Mouse (Mus musculus) monocyte, adult 5-6 weeks (primary cell): ENCODE results near the gene Dis3l. TPM values are rescaled to one million over a fixed set of nuclear protein-coding genes. Genes with fewer than 3 reads are reported as not detected.
A peak's percentile ranks its signal among the peaks of the same experiment; 100 is the strongest.

ENCODE experiments used
- ATAC-seq: fragments of 153-309, 156-312 bp; replicated peaks from 2 replicates; pipeline ENCODE4 v1.8.0; 2017; ENCODE audit warnings: mild to moderate bottlenecking; ENCODE audit not compliant: low TSS enrichment, insufficient number of reproducible peaks, severe bottlenecking, poor library complexity, low FRiP score
- total RNA-seq: library from RNA; stranded (forward); fragments of 200-1000, 200-491, 200-594 nt; gene quantifications from 3 replicates; pipeline ENCODE4 v1.2.3, GENCODE M21; 2017

The Dis3l gene
- total RNA-seq: 13.9 to 17.6 TPM (median 15.1 TPM) in 3 replicates

DNA sequence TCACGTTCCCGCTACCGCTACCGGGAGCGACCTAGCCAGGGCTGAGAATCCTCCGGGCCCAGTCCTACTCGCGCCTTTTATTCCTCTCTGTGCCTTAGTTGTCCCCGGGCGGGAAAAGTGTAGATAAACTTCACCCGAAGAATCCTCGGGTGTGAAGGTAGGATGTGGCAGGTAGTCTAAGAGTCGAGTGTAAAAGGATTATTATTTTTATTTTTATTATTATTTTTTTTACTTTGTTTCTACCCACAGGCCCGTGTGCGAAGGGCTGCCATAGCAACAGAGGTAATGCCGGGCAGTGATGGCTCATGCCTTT, at the start of gene Dis3l:
Gene Dis3l (minus strand): TSS at position 35 of the 313 bp plus-strand sequence.
- ATAC-seq: 0 out of 2 replicates have a peak, but pooled peaks have one; percentile 44

DNA sequence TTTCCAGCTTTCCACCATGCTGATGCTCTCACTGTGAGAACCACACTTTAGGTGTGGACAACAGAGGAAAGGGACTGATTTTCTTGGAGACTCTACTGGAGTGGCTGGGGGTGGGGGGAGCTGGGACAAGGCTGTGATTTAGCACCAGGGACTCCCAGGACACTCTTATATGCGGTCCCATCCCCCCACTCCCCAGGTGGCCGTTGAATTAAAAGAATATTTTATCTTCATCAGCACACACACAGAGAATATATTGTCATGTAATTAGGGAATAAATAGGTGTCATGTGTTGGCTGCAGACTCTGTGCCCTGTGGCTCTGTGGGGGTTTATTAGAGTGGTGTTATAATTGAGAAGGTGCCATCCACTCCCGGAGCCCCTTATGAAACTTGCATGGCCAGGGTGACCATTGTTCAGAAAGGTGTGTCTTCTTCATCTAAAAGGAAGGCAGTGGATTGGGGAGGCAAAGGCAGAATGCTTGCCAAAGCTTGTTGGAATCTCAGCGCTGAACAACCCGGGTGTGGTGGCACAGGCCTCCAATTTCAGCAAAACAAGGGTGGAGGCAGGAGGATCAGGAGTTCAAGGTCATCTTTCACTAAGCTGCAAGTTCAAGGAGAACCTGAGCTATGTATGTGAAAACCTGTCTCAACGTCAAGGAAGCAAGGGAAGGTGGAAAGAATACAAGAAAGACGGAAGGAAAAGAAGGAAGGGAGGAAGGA, 48.6 kb upstream of the Dis3l start:
- no peak for ATAC-seq

DNA sequence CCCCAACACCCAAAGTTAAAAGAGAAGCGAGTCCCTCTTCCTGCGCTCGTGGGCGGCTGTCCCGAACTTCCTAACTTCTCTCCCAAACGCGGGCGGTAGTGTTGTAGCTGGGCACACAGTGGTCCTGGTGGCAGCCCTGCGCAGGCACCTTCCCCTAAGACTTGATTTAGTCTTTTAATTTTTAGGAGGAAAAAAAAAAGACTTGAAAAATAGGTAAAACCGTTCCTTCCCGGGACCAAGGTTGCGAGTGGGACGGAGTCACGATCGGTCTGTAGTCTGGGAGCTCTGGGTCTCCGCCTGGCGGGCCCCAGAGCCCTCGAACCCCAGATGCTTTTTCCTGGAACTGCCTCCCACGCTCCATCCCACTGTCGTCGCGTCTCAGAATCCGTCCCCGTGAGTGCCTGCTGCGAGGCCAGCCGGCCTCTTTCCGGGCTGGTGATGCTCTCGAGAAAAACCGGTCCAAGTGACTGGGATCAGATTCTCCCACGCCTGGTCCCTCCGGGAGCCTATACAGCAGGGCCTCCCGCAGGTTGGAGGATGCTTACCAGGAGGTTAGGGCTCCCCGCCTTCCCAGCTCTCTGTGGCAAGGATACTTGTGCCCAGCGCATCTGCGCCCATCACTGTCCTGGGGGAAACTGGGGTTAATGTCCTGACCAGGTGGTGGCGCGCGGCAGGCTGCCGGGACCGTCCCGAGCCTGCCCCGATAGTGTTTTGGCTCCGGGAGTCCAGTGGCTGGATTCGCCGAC, 45.6 kb upstream of the Dis3l start:
- ATAC-seq: no peak

DNA sequence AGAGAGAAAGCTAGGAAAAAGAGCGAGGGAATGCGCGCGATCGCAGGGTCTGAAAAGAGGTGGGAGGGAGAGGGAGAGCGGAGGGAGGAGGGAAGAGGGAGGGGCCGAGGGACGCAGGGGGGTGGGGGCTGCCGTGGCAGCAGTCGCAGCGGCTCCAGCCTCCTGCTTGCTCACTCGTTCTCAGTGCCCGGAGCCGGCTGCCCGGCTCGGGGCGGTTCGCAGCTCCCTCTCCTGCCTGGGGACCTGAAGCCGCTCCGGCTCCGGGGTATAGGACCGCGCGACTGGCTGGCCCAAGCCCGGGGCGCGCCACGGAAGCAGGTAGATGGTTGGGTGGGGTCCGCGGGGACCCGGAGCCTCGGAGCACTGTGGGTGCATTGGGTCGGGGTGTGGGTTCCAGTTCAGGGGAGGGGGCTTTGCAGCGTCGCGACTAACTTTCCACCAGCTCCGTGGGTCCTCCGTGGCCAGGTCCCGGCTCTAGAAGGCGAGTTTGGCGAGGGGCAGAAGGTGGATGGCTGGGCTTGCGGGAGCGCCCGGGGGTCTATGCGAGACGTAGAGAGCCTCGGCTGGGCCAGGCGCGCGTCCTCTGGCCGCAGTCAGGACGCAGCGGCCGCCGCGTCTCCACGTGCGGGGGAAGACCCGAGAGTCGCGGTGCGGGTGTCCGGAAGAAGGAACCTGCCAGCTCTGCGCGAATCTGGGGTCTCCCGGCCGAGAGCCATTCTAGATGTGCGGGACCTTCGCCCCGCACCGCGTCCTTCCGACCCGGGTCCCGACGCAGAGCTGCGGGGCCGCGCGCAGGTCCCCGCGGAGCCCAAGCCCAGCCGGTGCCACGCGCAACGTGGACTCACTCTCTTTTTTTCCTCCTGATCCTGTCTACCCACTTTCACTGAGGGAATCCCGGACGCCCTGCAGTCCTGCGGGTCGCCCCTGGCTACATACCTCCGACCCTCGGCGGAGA, 44.7 kb upstream of the Dis3l start, which contains the start of gene Megf11:
Gene Megf11 (plus strand): TSS at position 116 of the 955 bp plus-strand sequence.
- no peak for ATAC-seq

DNA sequence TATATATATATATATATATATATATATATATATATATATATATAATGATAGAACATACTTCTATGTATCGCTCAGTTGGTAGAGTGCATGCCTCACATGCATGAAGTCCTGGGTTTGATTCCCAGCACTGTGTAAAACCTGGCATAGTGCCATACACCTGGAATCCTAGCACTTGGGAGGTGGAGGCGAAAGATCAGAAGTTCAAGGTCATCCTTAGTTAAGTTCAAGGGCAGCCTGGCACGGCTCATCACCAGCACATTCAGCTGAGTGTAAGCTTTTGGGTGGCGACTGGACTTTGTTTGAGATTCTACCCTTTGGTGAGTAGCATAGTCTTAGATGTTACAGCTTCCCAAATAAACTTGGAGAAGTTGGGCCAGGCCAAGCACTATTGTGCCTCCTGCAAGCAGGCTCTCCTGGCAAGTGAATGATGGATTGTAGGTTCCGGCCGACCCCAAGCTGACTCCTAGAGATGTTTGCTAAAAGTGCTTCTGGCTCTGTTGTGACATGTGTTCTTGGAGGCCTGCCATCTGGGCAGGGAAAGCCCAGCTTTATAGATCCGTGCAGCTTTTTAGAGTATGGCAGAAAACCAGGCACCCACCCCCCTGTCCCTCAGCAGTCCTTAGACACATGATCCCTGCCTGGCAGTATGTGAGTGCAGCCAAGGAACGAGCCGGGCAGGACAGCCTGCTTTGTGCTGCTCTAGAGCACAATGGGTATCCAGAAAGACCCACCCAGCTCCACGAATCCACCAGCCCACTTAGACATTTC, 42.1 kb upstream of the Dis3l start:
- no peak for ATAC-seq

DNA sequence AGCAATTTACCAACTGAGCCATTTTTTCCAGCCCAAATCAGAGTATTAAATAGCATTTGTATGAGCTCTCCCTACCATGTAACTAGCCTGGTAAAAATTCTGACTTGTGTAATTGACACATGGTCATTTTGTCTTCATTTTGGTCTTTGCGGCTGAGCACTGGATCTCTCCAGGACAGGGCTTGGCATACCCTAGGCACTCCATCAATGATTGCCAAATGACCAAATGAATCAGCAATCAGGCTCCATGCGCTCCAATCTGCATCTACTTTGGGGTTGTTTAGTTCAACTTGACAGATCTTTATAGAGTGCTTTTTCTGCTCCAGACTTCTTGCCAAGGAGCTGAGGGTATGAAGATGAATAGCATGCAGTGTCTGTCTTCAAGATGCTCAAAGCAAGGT, 35.3 kb upstream of the Dis3l start:
- no peak for ATAC-seq

DNA sequence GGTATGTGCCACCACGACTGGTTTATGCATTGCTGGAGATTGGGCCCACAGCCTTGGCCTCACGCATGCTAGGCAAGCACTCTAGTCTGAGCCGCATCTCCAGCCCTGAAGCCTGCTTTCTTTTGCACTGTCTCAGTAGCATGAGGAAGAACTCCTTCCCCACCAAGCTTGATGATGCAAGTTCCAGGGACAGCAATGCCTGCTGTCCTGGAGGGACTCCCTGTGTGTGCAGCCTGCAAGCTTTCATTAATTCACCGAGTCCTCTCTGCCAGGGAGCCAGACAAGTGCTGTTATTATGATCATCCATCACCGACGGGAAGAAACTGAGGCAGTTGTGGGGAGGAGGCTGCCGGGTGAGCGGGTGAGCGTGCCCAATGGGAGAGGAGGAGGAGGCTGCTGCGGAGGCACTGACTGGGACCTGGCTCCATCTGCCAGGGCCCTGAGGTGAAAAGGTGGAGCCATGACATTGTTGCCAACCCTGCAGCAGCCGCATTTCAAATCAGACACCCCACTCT, 30.3 kb upstream of the Dis3l start:
- ATAC-seq: no peak

DNA sequence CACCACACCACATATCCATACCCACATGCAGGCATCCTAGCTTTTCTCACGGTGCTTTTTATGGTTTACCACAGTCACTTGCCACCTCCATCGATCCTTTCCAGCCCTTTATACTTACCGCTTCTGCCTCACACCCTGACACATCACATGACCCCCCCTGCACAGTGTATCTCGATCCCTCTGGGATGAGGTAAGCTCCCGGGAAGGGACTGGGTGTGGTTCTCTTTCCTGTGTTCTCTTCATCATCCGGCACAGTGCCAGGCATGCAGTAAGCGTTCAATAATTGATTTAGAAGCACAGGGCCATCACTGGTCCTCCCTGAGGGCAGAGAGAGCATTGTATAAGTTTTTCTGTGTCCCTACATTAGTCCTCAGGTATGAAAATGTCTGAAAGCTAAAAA, 28.8 kb upstream of the Dis3l start:
- ATAC-seq: no peak

DNA sequence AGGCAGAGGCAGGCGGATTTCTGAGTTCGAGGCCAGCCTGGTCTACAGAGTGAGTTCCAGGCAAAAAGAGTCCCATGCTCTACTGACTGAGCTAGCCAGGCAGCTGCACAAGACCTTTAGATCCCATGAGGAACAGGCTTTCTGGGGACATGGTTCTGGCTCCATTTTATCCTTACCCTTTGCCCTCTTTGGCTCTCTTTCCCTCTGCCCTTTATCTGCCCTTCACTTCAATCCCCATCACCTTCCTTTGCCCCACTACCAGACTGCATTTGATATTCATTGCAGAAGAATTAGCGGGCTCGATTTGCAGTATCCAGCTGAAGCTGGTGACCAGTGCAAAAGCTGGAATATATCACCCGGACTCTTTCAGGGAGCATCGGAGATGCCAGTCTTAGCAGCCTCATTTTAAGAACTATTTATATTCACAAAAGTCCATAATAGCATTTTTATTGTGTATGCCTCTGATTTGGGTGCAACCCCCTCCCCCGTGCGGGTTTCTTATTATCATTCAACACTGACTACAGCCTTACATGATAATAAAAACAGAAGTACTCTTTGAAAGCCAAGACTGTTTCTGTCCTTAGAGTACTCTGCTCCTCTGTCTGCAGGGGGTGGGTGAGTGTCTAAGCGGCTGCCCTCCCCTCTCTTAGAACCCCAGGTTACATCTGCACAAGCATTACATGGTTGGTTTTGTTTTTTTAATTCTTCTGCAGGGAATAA, 20.3 kb upstream of the Dis3l start:
- no peak for ATAC-seq

DNA sequence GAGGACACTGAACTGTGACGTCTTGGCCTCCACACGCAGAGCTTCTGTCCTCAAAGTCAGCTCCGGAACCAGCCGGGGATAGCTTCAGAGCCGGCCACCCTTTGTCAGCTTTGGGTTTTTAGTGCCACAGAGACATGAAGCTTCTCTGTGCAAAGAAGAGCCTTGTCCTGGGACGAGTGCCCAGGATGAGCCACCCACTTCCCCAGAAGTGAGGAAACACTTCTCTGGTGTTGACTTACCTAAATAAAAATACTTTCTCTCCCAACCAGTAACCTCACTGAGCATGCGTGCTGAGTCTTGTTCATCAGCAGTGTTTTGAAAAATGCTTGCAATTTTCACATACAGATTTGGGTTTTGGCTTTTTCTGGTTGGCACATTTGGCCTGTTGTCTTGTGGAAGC, 14.5 kb upstream of the Dis3l start:
- no peak for ATAC-seq

DNA sequence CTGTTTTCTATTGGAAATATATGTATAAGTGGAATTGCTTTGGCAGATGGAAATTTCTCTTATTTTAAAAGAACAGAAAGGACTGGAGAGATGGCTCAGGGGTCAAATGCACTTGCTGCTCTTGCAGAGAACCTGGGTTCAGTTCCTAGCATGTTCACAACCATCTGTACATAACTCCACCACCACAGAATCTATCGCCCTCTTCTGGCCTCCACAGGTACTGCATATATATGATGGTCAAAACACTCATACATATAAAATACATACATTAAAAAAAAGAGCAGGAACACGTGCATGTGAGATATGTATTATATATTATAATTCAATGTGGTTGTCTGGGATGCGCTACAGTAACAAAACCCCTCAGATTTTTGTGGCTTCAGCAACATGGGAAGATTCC, 10.1 kb upstream of the Dis3l start:
- ATAC-seq: 0 out of 2 replicates have a peak, but pooled peaks have one; percentile 55

DNA sequence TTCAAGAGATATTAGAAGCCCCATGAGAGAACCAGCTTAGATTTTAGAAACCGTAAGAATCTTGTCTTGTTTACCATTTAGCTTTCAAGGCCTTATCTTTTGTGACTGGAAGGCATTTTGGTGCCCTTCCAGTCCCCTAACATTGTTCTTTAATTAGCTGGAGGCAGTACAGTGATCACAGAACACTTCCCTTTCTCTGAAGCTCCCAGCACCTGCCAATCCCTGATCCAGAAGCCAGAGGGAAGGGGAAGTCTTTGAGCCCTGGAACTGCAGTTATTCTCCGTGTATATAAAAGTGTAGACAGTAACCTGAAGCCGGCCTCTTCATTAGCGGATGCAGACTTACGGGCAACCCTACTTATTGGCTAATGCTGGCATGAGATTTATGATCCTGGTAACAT, 8.4 kb upstream of the Dis3l start:
- ATAC-seq: no peak

DNA sequence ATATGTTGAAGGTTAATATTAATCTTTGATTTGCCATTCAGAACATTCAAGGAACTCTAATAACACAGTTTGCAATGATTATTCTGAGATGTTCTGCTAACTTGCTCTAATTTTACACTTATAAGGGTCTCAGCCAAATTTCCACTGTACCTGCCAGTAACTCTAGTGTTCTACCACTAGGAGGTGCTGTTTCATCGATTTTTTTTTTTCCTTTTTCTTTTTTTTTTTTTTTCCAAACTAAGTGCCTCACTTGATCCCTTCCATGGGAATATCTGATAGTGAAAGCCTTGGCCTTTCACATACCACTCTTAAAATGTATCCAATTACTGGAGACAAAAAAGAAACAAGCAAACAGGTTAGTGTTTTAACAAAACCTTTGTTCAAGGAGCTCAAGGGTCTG, 6.3 kb upstream of the Dis3l start:
- ATAC-seq: no peak

DNA sequence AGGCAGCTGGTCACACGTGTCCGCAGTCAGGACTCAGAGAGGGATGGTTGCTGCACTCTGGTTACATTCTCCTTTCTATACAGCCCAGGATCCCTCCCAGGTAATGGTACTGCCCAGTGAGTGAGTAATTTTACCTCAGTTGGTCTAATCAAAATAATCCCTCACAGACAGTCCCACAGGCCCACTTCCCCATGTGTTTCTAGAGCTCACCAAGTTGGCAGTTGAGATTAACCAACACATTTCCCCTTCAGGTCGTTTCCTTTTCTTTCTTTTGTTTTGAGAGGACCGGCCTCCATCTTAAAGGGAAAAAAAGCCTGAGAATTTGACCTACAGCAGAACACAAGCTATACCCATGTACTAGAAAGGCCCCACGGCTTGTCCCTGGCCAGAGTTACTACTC, 4.8 kb upstream of the Dis3l start:
- ATAC-seq: no peak

DNA sequence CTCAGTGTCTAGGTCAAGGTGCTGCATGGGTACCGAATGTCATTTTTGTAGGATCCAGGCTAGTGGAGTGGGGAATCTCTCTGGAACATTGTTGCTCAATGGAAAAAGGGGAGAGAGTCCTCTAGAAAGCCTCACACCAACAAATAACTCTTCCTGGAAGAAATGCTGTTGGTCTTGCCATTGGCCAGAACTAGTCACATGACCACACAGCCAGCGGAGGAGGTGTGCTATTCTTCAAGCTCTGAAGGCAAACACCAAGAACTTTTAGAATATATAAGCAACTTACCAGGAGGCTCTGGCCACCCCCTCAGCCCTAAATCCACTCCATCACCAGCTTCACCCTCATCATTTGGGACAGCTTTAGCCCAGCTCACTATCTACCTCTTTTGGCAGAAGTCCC, 2.6 kb upstream of the Dis3l start:
- ATAC-seq: no peak

DNA sequence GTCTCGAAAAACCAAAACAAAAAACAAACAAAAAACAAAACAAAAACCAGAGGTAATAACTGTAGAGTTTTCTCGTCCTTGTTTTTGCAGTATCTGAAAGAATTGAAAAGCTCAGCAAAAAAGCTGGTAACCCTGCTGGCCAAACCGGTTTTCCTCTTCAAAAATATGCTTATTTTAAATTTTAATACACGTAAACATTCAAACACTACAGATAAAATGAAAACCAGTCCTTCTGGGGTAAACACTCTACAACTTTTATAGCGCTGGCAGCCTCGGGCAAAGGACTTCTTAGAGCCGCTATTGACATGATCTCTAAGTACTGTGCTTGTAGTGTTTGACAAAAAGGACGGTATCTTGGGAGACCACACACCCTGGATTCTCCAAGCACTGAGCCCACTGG, 583 bp upstream of the Dis3l start:
- no peak for ATAC-seq

DNA sequence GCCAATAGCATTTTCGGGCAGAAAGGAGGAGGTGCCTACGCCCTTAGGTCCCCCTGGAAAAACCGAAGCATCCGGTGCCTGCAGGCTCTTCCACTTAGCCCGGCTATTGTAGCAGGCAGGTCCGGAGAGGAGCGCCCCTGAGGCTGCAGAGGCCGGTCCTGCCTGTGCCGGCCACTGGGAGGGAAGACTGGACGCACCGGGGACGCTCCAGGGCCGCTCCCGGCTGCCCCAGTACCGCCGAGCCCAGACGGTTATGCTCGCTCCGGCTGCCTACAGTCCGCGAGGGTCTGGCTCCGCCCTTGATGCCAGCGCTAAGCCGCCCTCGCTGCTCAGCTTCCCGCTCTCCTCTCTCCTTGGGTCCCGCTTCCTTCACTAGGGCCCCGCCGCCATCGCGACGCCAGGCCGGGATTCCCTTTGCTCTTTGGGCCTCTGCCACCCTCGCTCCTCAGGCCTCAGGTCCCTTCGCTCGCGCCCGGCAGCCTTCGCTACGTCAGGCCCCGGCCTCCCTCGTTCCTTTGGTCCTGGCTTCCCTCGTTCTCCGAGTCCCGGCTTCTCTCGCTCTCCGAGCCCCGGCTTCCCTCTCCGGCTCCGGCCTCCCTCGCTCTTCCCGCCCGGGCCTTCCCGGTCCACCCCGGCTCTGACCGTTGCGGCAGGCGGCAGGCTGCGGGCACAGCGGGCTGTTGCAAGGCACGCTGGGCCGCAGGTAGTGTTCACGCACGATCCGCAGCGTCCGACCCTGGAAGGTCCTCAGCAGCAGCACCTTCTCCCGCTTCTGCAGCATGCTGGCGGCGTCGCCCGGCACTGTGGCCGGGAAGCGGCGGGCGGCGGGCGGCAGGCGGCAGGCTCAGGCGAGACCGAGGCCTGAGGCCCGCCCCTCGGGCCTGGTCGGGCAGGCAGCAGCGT, 486 bp downstream of the Dis3l start:
- ATAC-seq: peak; percentile 66
